8 mouse cellular contexts compared by ENCODE assay signal in genomic region chr17:45119609-45120201, GRCm38 (mm10).
A peak's percentile ranks its signal among the peaks of the same experiment; 100 is the strongest.
DNase-seq lines count a peak whose midpoint lies in the region; ATAC-seq lines count a peak whose summit lies in the region.
"Had no signal": no experiment of that assay in that cellular context is flagged by ENCODE, and none has a peak within 500 bp of the region (broad histone marks: within the 10 kb centered on the region; RNA-seq: fewer than 3 reads in every experiment).

No protein-coding gene starts in this region.

- no peak overlapping the region for H3K9ac ChIP-seq in lung, embryonic 15.5 days
- H3K9ac ChIP-seq: heart, embryonic 15.5 days had no signal

- DNase-seq in lung, adult 18-20 months: no peak
- peak; percentile 72 for DNase-seq in induced T-regulatory cell, adult 2 months (ENCODE audit: low read depth)
- peak; percentile 65 for DNase-seq in thymus, postnatal 4 days
- no peak for DNase-seq in urinary bladder, postnatal 4 days (ENCODE audit: low spot score in 2 of 2)
- DNase-seq in embryo, embryonic 10.5 days (ENCODE audit: low spot score): no peak

- 35% methylated on average over 18 of the region's 18 CpGs for WGBS in lung, embryonic 15.5 days

- no peaks in the 10 kb centered on the region for H3K27me3 ChIP-seq in lung, embryonic 15.5 days
- H3K27me3 ChIP-seq: heart, embryonic 15.5 days had no signal

- no peaks in the 10 kb centered on the region for H3K9me3 ChIP-seq in lung, embryonic 15.5 days
- H3K9me3 ChIP-seq: heart, embryonic 15.5 days had no signal

- peak overlapping the region; percentile 32 for H3K4me2 ChIP-seq in lung, embryonic 15.5 days
- H3K4me2 ChIP-seq: heart, embryonic 15.5 days had no signal

- peak; percentile 66; the same call in 1 of the 2 replicates for ATAC-seq in lung, embryonic 15.5 days (ENCODE audit: borderline replicate concordance, extremely low read depth, low FRiP score, low TSS enrichment)
- peak; percentile 75 for ATAC-seq in megakaryocyte, adult 5-6 weeks (ENCODE audit: poor library complexity, severe bottlenecking)

- no peaks in the 10 kb centered on the region for H3K36me3 ChIP-seq in lung, embryonic 15.5 days
- H3K36me3 ChIP-seq: heart, embryonic 15.5 days had no signal

- peak overlapping the region; percentile 13 for H3K4me3 ChIP-seq in lung, embryonic 15.5 days
- H3K4me3 ChIP-seq: heart, embryonic 15.5 days had no signal

- peak overlapping the region; percentile 42 for H3K27ac ChIP-seq in lung, embryonic 15.5 days
- H3K27ac ChIP-seq: heart, embryonic 15.5 days had no signal

- peaks cover 20% of the 10 kb centered on the region for H3K4me1 ChIP-seq in lung, embryonic 15.5 days

Comparison
In these comparisons a context has a peak if more than half of its experiments do, and no peak if none do; other contexts are left out.
1. DNase-seq: peak in induced T-regulatory cell, adult 2 months (single experiment) and thymus, postnatal 4 days (single experiment); none in lung, adult 18-20 months (0 of 2), urinary bladder, postnatal 4 days (0 of 2) and embryo, embryonic 10.5 days (single experiment).